Mouse (Mus musculus): ENCODE measurements around the gene Gpr107.
"Not testable (repeated sequence)": the region's sequence is repeated elsewhere in the genome, so short reads cannot be mapped to it uniquely, and the experiment has no call there.

The Gpr107 gene

GRCm38 (mm10) chr2:31156846-31157245 is 4.7 kb downstream of the Gpr107 start:
- no peak for DNase-seq (ENCODE audit: low spot score in 2 of 2)

DNA sequence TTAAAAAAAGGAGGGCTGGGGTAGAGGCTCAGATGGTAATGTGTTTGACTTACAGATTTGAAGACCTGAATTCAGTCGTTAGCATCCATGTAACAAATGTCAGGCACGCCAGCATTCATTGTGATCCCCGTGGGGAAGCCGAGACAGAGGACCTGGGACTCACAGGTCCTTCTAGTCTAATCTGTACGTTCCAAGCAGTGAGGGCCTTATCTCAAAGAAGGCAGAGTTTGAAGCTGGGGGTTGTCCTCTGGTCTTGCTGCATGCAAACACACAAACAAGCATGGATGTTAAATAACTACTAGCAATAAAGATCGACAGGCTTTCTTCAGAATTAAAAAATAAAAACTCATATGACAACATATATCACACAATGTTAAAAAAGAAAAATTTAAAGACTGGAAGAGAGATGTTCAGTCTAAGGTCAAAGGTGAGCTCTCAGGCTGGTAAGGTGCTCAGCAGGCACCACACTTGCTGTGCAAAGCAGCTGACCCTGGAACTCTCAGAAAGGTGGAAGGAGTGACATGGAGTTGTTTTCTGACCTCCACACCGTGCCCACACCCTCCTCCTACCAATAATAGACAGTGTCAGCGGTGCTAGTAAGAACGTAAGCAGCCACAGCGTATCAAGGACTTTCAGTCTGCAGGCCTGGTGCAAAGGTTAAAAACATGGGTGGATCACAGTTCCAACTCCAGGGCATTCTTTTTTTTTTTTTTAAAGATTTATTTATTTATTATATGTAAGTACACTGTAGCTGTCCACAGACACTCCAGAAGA is 8.2 kb downstream of the Gpr107 start:
- DNase-seq (ENCODE audit: low spot score in 2 of 2) = no peak

DNA sequence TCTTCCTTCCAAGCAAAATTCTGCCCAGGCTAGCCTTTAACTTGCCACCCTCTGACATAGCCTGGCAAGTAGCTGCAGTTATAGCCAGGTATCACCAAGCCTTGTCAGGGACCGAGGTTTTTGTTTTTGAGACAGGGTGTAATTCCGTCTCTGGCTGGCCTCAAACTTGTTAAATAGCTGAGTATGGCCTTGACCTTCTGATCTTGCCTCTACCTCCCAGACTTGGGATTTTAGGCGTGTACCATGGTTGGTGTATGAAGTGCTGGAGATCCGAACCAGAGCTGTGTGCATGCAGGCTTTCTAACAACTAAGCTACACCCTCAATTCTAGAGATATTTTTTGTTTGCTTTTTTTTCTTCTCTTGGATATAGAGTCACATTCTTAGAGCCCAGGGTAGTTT is 9.5 kb downstream of the Gpr107 start:
- no peak for DNase-seq (ENCODE audit: low spot score in 2 of 2)

- no peak for DNase-seq (ENCODE audit: low spot score in 2 of 2)
These were observed 11.4 kb downstream of the Gpr107 start for GRCm38 (mm10) chr2:31163361-31164118.

- no peak for DNase-seq (ENCODE audit: low spot score in 2 of 2)
These were observed 12.8 kb downstream of the Gpr107 start for GRCm38 (mm10) chr2:31164841-31165455.

DNA sequence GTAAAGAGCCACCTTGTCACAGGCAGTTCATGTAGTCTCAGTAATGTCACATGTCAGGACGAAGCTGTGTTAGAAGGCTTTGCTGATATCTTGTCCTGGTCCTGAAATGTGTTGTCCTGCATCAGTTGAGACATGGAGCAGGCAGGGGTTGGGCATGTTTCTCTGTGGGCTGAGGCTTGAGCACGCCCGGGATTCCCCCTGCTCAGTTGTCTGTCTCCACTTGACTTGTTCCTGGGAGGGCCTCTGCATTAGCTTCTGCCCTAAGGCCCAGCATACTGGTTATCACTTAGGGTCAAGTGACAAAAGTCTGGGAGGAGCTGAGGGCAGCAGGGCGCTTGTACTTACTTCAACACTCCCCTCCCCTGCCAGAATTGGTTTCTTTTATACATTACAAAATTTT is 13.4 kb downstream of the Gpr107 start:
- no peak for DNase-seq (ENCODE audit: low spot score in 2 of 2)

GRCm38 (mm10) chr2:31167571-31167970 is 15.5 kb downstream of the Gpr107 start:
- not testable (repeated sequence) for DNase-seq (ENCODE audit: low spot score in 2 of 2)

- DNase-seq (ENCODE audit: low spot score in 2 of 2) = no peak
These were observed 16.9 kb downstream of the Gpr107 start for GRCm38 (mm10) chr2:31169001-31169400.

- no peak for DNase-seq (ENCODE audit: low spot score in 2 of 2)
These were observed 18.0 kb downstream of the Gpr107 start for GRCm38 (mm10) chr2:31170164-31170563.

DNA sequence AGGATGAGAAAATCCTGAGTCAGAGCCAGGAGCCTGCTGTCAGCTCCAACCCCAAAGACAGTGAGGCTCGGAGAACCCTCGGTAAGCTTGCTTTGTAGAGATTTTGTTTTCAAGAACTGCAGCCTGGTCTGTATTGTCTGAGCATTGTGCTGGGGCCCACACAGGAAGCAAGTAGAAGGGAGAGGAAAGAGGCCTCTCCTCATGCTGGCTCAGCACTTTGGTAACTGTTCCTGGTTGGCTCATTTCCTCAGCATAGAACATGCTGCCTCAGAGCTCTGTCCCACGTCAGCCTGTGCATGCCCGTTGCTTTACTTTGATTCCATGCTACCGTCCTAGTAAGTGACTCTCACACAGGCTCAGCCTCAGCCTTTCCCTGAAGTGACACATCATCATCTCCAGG is 19.9 kb downstream of the Gpr107 start:
- no peak for DNase-seq (ENCODE audit: low spot score in 2 of 2)

GRCm38 (mm10) chr2:31172536-31172935 is 20.4 kb downstream of the Gpr107 start:
- no peak for DNase-seq (ENCODE audit: low spot score in 2 of 2)

DNA sequence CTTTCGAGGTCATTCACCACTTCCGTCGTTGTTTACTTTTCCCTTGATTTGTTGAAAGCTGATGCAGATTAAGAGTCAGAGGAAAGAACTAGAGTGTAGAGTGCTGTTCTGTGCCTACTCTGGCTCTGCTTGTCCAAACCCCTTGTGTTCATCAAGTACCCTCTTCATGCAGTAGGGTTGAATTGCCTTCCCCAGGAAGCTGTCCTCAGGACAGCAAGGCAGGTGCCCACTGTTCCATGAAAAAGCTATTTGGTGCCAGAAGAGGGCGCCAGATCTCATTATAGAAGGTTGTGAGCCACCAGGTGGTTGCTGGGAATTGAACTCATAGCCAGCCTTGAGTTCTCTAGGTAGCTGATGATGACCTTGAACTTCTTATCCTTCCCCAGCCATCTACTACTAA is 21.2 kb downstream of the Gpr107 start:
- no peak for DNase-seq (ENCODE audit: low spot score in 2 of 2)

DNA sequence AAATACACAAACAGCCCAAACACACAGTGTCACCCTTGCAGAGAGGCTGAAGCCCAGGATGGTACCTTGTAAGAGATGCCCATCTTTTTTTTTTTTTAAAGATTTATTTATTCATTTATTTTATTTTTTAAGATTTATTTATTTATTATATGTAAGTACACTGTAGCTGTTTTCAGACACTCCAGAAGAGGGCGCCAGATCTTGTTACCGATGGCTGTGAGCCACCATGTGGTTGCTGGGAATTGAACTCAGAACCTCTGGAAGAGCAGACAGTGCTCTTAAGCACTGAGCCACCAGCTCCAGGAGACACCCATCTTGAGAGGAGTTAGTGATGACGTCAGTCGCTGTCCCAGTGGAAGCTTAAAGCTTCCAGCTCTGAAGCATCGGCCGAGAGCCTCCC is 26.5 kb downstream of the Gpr107 start:
- DNase-seq (ENCODE audit: low spot score in 2 of 2) = peak in 1 of 2 experiments; percentile 13

- DNase-seq (ENCODE audit: low spot score in 2 of 2) = no peak
These were observed 27.4 kb downstream of the Gpr107 start for GRCm38 (mm10) chr2:31179471-31179870.

DNA sequence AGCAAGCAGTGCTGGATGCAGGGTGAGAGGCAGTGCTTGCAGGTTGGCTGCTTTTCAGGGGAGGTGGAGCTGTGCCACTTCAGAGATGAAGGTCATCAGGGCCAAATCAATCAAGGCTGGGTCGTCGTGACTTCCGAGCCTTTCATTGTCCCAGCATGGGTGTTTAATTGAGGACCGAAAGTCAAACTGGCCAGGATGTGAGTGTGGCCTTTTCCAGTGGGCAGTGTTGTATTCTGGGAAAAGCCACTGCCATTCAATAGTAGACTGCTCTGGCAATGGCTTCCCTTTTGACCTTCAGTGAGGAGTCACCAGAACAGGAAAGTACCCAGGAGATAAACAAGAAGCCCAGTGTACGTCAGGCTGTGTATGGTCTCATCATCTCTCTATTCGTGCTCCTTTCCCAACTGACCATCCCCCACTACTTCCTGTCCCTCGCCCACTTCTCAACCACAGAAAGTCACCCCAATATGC is 28.0 kb downstream of the Gpr107 start:
- DNase-seq (ENCODE audit: low spot score in 2 of 2) = no peak

GRCm38 (mm10) chr2:31182786-31183330 is 30.7 kb downstream of the Gpr107 start:
- DNase-seq (ENCODE audit: low spot score in 2 of 2) = no peak

DNA sequence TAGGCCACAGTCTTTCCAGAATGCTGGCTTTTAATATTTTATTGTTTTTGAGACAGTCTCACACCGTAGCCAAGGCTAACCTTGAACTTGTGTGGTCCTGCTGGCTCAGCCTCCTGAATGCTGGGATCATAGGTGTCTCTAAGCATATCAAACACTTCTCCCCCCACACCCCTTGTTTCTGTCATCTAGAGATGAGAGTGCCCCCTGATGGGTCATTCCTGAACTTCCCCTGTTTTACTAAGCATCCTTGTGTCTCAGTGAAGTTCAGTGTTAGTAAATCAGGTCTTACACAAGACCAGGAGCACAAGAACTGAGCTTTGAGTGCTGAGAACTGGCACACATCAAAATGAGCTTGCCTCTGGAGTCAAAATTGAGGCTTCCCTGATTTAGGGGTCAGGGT is 31.7 kb downstream of the Gpr107 start:
- no peak for DNase-seq (ENCODE audit: low spot score in 2 of 2)

GRCm38 (mm10) chr2:31188691-31189090 is 36.6 kb downstream of the Gpr107 start:
- DNase-seq (ENCODE audit: low spot score in 2 of 2) = no peak

DNA sequence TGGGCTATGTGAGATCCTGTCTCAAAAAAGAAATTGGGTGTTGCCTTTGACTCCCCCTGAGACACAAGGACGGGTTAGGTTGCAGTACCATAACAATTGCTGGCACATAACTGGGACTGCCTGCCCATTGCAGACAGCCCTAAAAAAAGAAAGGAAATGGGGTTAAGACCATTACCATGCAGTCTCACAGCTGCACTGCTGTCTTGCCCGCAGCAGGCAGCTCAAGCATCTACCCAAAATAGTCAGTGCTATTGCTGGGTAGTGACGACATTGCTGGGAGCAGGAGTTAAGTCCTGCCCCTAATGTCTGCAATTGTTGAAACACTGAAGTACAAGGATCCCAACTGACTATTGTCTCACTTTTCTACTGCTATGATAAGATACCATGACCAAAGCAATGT is 37.5 kb downstream of the Gpr107 start:
- no peak for DNase-seq (ENCODE audit: low spot score in 2 of 2)

GRCm38 (mm10) chr2:31191765-31192164 is 39.6 kb downstream of the Gpr107 start:
- DNase-seq (ENCODE audit: low spot score in 2 of 2) = no peak

- peak in 1 of 2 experiments; percentile 28 for DNase-seq (ENCODE audit: low spot score in 2 of 2)
These were observed 42.4 kb downstream of the Gpr107 start for GRCm38 (mm10) chr2:31194356-31195021.

DNA sequence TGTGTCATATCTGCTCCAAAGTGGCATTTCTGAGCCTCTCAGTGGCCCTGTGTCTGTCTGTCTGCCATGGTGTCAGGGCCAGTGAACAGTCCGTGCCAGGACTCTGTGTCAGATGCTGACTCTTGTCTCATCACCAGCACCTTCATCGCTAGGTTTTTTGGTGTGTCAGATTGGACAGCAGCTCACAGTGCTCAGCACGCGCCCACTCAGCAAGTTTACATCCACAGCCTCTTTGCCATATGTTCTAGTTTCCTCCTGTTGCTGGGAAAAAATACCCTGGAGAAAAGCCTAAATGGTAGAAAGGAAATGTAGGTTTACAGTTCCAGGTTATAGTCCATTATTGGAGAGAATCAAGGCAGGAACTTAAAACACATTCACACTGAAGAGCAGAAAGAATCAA is 46.5 kb downstream of the Gpr107 start:
- no peak for DNase-seq (ENCODE audit: low spot score in 2 of 2)

Data from spleen, postnatal 14 days (tissue).